Mouse (Mus musculus) induced T-regulatory cell, adult 2 months (primary cell): Measurements from ENCODE around the gene Mad1l1.

Experiments used
- DNase-seq: peaks from one replicate; pipeline ENCODE4 v3.0.0-alpha.2; 2012; ENCODE audit warnings: low read depth

Mad1l1 gene

GRCm38 (mm10) chr5:140043002-140043401 lies 278.4 kb downstream of the Mad1l1 start:
- no peak for DNase-seq

- DNase-seq = peak; percentile 3
Observed at GRCm38 (mm10) chr5:140042002-140042611, 279.2 kb downstream of the Mad1l1 start.

- DNase-seq = no peak
Observed at GRCm38 (mm10) chr5:140041055-140041454, 280.3 kb downstream of the Mad1l1 start.

- peak; percentile 9 for DNase-seq
Observed at GRCm38 (mm10) chr5:140037587-140038233, 283.6 kb downstream of the Mad1l1 start.

GRCm38 (mm10) chr5:140035641-140036040 lies 285.7 kb downstream of the Mad1l1 start:
- DNase-seq = no peak

DNA sequence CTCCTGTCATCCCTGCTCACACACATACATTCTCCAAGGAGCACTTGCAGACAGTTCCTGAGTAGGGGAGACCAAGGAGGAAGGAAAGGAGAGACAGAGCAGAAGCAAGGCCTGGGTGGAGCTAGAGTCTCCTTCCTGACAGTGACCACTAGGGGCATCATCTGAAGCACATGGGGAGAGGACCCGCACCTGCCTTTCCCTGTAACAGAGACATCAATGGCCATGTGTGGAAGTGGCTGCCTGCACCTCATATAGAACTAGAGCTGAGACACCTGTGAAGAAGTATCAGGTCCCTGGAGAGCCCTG lies 286.4 kb downstream of the Mad1l1 start:
- peak; percentile 18 for DNase-seq

GRCm38 (mm10) chr5:140034300-140035024 lies 286.9 kb downstream of the Mad1l1 start:
- DNase-seq = no peak

DNA sequence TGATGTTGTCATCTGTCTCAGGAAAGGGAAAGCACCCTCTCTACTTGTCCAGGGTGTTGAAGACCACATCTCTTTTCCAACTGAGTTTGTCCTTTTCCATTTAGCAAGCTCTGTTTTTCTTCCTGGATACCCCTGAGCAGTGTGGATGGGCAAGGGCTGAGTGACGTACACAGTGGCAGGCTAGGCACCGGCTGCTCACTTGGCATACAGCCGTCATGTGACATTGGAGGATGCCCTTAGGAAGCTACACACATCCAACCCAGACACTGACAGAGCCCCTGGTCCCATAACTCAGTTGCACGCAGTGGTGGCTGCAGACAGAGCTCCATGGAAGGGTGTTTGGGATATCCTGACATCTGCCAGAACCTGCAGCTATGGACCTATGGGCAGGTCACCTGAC lies 295.0 kb downstream of the Mad1l1 start:
- DNase-seq = no peak

DNA sequence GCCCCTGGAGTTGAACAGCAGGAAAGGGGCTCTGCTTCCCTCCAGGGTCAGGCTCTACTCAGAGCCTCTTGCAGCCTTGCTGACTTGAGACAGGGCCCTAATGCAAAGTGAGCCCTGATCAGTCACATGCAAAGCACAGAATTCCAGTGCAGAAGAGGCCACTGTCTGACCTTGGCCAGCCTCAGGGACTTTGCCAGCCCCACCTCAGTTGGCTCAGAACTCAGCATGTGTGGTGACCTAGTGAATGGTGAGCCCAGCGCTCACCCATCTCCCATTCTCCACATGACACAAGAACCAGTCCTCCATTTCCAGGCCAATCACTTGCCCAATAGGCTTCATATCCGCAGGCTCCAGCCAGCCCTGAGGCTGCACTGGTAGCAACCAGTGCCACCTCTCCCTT lies 296.1 kb downstream of the Mad1l1 start:
- no peak for DNase-seq

GRCm38 (mm10) chr5:140023941-140024500 lies 297.3 kb downstream of the Mad1l1 start:
- no peak for DNase-seq

GRCm38 (mm10) chr5:140022861-140023260 lies 298.5 kb downstream of the Mad1l1 start:
- no peak for DNase-seq

- no peak for DNase-seq
Observed at GRCm38 (mm10) chr5:140021755-140022154, 299.6 kb downstream of the Mad1l1 start.

GRCm38 (mm10) chr5:140019616-140020015 lies 301.7 kb downstream of the Mad1l1 start:
- DNase-seq = no peak

GRCm38 (mm10) chr5:140018780-140019179 lies 302.6 kb downstream of the Mad1l1 start:
- DNase-seq = no peak

DNA sequence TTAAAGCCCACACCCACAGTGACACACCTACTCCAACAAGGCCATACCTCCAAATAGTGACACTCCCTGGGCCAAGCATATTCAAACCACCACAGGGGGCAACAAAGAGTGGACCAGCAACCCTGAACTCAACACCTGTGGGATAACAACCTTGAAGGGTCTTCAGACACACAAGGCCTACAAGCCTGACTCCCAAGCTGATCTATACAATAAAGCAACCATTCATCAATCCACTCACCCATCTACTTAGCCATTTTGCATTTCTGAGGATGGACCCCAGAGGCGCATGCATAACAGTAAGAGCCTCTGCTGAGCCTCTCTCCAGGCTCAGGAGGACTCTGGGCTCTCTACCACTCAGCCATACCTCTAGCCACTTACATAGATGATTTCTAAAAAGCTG lies 304.5 kb downstream of the Mad1l1 start:
- DNase-seq = no peak

- DNase-seq = no peak
Observed at GRCm38 (mm10) chr5:140013652-140014051, 307.7 kb downstream of the Mad1l1 start.

DNA sequence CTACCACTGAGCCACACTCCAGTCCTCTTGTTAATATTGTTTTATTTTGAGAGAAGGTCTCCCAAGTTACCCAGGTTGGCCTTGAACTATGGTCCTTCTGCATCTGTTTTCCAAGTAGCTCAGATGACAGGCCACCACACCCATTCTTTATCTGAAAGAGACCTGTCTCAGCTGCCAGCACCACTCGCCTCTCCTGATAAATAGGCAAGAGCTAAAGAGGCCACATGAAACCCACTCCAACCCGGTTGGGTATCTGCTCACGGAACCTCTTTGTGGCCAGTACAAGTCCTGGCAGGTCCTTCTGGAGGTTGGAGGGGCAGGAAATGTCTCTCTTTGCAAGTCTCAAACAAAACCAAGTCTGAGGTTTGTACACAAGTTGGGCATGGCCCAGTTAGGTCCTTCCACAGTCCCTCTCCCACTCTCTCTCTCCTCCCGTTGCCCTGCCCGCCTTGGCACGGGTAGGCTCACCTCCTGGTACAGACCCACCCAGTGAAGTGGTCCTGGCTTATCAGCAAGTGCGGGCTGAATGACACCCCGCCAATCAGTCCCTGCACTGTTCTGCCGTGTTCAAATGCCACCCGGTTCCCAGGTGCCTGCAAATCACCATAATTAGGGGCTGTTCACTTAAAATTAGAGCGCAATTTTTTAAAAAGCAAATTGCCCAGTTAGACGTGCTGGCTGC lies 308.9 kb downstream of the Mad1l1 start:
- DNase-seq = no peak

- DNase-seq = no peak
Observed at GRCm38 (mm10) chr5:140010405-140010804, 310.9 kb downstream of the Mad1l1 start.

- no peak for DNase-seq
Observed at GRCm38 (mm10) chr5:140009083-140009655, 312.2 kb downstream of the Mad1l1 start.

DNA sequence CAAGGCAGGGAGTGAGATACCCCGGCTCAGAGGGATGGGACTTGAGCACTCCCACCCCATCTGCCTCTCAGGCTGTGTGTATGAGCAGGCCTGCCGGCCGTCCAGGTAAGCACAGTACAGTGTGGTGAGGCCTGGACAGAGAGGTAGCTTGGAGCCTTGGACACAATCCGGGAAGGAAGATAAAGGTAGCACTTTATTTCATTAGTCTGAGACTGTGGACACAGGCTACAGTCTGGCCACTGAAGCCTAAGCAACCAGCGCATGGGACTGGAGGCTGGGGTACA lies 312.9 kb downstream of the Mad1l1 start:
- DNase-seq = no peak

DNA sequence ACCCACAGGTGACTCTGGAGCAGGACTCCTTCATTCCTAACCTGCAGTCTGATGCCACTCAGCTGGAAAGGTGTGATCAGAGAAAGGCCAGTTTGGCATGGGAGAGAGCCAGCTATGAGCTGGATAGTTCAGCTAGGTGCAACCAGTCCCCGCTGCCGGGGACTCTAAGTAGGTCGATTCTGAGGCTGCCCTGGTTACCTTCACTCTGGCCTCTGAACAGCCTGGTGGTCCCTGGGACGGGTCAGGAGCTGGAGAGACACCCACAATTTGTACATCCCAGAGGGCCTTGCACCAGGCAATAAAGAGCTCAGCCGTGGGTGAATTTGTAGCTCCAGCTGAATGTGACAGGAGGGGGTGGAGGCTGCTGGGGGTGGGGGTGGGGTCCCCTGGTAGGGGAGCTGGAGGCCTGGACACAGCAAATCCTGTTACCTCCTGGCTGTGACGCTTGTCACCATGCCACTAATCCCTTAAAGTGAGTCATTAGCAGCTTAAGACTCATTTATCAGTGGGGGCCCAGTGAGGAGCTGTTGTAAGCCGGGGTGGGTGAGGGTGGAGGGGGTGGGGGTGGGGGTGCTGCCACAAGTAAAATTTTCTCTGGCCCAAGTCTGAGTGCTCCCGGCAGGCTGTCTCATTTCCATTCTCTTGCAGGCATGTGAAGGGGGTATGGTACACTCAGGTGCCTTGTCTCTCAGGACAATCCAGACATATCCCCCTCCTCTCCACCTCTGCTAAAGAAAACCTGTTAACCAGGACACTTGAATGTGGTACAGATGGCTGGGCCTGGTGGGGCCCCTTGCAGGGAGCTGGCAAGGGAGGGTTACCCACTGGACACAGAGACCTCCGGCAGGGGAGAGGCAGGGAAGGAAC lies 313.5 kb downstream of the Mad1l1 start:
- DNase-seq = no peak

GRCm38 (mm10) chr5:140006861-140007260 lies 314.5 kb downstream of the Mad1l1 start:
- no peak for DNase-seq
